Mouse (Mus musculus) left cerebral cortex, adult 2 months (tissue): ENCODE results near the gene Igdcc3. TPM values are rescaled to one million over a fixed set of nuclear protein-coding genes. Genes with fewer than 3 reads are reported as not detected.
A peak's percentile ranks its signal among the peaks of the same experiment; 100 is the strongest.
"Not testable (repeated sequence)": the region's sequence is repeated elsewhere in the genome, so short reads cannot be mapped to it uniquely, and the experiment has no call there.

Source experiments
- DNase-seq, 2 experiments: peaks; one replicate each; pipeline ENCODE4 v3.0.0; 2021 to 2022; ENCODE audit warnings: low spot score in 2 of 2, mixed read lengths in 1 of 2; ENCODE audit errors: extremely low spot score in 1 of 2
- H3K27ac ChIP-seq: fragments of 200-600 bp; 2 replicates; pipeline ENCODE4 v1.8.1; 2022
- H3K4me3 ChIP-seq: fragments of 200-600 bp; 2 replicates; pipeline ENCODE4 v1.8.1; 2022
- CTCF ChIP-seq: fragments of 200-600 bp; IDR thresholded peaks from 2 replicates; pipeline ENCODE4 v1.8.1; 2022; ENCODE audit warnings: antibody characterized with exemption, mild to moderate bottlenecking, moderate library complexity
- intact Hi-C: fragments of 180-260 bp; cut with DNase I; formaldehyde crosslinking; loops from one replicate; pipeline ENCODE4 v1.15.1; 2025
- total RNA-seq, 2 experiments: library from RNA; stranded (reverse); gene quantifications; 2 replicates each; pipeline ENCODE4 v1.2.3; 2021

Igdcc3 gene
- total RNA-seq, 2 experiments from 2014 or later: 2.0 to 2.5 TPM

DNA sequence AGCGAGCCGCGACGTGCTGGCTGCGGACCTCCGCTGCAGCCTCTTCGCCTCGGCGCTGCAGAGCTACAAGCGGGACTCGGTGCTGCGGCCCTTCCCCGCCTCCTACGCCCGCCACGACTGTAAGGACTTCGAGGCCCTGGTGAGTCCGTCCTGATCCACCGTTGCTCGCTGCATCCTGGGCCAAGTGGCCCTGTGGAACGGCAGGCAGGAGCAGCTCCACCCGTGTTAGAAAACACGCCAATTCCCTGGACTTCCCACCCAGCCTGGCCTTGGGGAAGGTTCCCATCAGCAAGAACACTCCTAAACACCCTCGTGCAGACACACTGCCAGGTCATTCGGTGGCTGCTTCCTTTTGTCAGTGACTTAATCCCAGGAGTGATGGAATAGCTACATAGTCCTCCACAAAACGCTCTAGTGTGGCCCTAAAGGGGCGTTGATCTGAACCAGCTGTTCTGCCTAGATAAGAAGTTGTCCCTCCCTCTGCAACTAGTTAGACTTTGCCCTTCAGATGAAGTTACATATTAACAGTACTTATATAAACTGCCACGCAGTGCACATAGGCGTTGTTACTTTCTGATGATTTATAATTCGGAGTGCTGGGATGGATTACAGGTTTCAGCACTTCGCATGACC is 74.6 kb downstream of the Igdcc3 start:
- intact Hi-C loops: loop anchor here (5.0 kb wide), 1 partner anchor 67 kb away; no protein-coding TSS in a partner anchor
- H3K27ac ChIP-seq: peak overlapping the region; percentile 89
- TF ChIP-seq CTCF: no peak
- no peak for DNase-seq
- H3K4me3 ChIP-seq: peak overlapping the region; percentile 90

DNA sequence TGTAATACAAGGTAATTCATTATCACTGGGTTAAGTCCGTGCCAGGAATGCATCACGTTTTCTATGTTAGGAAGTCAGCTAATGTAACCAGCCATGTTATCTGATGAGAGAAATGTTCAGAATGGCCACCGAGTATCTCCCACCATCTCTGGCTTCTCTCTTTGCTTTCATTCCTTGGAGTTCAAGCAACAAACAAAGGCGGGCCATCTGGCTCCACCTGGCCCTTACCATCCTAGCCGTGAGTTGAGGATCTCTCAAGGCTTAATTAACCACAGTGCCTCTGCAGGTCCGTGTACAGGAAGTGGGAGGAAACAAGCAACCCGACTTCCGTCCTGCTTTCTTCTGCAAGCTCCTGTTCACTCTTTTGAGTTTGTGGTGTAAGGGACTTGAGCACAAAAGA is 76.0 kb downstream of the Igdcc3 start:
- no peak for DNase-seq
- Histone ChIP-seq H3K4me3 (no peak overlapping the region), H3K27ac (no peak overlapping the region)
- intact Hi-C loops: loop anchor here (5.0 kb wide), 1 partner anchor 65 kb away; no protein-coding TSS in a partner anchor
- no peak for TF ChIP-seq CTCF

DNA sequence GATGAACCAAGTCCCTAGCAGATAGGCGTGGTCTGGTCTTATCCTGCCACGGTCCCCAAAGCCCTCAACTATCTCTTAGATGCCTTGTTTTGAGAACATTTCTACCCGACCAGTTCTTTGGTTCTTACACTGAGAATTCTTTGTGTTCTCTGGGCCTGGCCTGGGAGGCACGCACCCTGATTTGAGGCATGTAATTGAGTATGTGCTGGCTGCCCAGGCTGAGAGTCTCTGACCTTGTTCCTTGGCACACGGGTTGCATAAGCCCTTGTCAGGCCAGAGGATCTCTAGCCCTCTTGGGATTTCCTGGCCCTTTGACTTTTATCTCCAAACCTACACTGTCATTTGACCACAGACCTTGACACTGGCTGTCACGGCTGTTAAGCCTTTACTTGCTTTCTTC is 76.7 kb downstream of the Igdcc3 start:
- intact Hi-C loops: loop anchor here (5.0 kb wide), 1 partner anchor 65 kb away; no protein-coding TSS in a partner anchor
- Histone ChIP-seq H3K27ac (no peak overlapping the region), H3K4me3 (no peak overlapping the region)
- no peak for TF ChIP-seq CTCF
- DNase-seq: no peak

DNA sequence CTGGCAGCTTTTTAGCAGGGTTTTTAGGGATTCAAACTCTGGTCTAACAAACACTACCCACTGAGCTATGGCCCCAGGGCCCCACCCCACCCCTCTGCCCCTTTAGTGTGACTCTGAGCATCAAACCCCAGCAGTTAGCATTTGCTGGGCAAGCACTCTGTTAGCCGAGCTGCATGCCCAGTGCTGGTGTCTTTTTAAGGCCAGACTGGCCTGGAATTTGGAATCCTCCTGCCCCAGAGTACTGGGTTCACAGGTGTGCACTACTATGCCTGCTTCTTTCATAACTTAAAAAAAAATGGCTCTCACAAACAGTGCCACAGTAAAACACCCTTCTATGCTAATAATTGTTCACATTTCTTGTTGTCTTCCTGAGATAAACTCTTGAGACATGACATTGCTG is 77.9 kb downstream of the Igdcc3 start:
- DNase-seq: no peak
- intact Hi-C loops: loop anchor here (5.0 kb wide), 1 partner anchor 63 kb away; no protein-coding TSS in a partner anchor
- Histone ChIP-seq H3K4me3 (no peak overlapping the region), H3K27ac (no peak overlapping the region)
- TF ChIP-seq CTCF: no peak

DNA sequence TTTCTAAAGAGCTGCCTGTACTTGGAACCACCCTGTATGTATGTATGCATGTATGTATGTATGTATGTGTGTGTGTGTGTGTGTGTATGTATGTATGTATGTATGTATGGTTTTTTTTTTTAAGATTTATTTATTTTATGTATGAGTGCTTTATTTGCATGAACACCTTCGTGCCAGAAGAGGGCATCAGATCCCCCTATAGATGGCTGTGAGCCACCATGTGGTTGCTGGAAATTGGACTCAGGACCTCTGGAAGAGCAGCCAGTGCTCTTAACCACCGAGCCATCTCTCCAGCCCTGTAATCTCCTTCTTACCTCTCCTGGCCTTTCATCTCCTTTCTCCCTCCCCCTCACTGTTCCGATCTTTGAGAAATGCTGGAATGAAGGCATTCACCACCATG is 79.4 kb downstream of the Igdcc3 start:
- H3K4me3 ChIP-seq, H3K27ac ChIP-seq, intact Hi-C loops, DNase-seq: not testable (repeated sequence)
- TF ChIP-seq CTCF: peak; percentile 16

DNA sequence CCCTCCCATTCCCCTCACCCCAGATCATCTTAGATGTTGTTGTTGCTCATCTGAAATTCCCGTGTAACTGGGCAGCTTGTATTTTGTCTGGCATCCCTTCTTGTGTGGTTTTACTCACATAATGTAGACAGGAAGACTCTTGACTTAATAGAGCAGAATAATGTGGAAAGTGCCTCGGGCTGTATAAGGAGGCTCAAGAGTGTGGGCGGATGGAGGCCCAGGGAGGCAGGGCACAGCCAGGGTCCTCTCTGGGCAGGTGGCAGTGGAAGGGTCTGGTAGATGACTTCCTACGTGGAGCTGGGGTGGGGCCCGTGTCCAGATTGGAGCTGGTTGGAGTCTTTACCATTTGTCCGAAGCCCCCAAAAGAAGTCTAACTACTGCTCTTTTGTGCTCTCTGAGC is 82.9 kb downstream of the Igdcc3 start:
- no peak overlapping the region for H3K27ac ChIP-seq
- intact Hi-C loops: no loop called here
- TF ChIP-seq CTCF: no peak
- no peak for DNase-seq
- H3K4me3 ChIP-seq: no peak overlapping the region

DNA sequence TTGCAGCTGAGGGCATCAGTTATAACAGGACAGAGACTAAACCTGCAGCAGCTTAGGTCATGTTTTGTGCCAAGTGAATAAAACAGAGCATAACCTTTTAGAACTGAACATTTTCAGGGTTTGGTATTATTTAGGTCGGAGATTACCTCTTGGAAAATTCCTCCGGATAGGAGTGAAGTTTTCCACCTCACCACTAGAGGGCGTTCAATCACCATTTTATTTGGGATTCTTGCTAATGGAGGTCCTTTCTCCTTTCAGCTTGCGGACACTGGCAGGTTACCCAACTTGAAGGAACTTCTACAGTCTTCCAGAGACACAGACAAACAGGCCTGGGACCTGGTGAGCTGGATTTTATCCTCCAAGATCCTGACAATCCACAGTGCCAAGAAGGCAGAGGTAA is 84.8 kb downstream of the Igdcc3 start:
- Histone ChIP-seq H3K4me3 (no peak overlapping the region), H3K27ac (no peak overlapping the region)
- DNase-seq: no peak
- intact Hi-C loops: loop anchor here (2.0 kb wide), 1 partner anchor 55 kb away; no protein-coding TSS in a partner anchor
- peak; percentile 60 for TF ChIP-seq CTCF

DNA sequence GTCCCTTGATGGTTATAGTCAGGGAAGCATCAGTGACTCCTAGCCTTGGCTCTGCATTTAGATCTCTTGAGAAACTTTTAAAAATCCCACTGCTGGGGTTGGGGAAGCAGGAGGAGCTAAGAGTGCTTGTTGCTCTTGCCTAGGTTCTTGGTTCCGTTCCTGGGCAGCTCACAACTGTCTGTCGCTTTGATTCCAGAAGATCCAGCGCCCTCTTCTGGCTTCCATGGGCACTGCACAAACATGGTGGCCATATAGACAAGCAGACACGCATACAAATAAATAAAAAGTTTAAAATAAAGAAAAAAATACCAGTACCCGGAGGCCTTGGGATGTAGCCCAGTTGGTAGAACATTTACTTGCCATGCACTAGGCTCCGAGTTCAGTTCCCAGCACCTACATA is 89.3 kb downstream of the Igdcc3 start:
- H3K4me3 ChIP-seq: no peak overlapping the region
- TF ChIP-seq CTCF: no peak
- no peak overlapping the region for H3K27ac ChIP-seq
- no peak for DNase-seq
- intact Hi-C loops: no loop called here

DNA sequence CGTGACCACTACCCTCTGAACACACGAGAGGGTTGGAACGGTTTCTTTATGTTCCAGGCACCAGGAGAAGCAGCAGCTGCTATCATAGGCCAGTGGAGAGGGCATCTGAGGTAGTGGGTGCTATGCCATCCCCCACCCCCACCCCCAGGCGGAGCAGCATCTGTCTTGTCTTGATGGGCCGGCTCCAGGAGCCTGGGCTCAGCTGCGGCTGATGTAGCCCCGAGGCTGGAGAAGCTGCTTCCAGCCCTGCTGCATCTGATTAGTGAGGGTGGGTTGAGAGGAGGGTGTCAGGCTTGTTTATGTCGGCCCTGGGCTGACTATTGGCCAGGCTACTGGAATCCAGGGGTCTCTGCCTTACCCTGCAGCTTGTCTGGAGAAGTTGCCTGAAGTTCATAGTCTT is 90.3 kb downstream of the Igdcc3 start:
- TF ChIP-seq CTCF: no peak
- intact Hi-C loops: no loop called here
- no peak for DNase-seq
- no peak overlapping the region for H3K4me3 ChIP-seq
- H3K27ac ChIP-seq: no peak overlapping the region

DNA sequence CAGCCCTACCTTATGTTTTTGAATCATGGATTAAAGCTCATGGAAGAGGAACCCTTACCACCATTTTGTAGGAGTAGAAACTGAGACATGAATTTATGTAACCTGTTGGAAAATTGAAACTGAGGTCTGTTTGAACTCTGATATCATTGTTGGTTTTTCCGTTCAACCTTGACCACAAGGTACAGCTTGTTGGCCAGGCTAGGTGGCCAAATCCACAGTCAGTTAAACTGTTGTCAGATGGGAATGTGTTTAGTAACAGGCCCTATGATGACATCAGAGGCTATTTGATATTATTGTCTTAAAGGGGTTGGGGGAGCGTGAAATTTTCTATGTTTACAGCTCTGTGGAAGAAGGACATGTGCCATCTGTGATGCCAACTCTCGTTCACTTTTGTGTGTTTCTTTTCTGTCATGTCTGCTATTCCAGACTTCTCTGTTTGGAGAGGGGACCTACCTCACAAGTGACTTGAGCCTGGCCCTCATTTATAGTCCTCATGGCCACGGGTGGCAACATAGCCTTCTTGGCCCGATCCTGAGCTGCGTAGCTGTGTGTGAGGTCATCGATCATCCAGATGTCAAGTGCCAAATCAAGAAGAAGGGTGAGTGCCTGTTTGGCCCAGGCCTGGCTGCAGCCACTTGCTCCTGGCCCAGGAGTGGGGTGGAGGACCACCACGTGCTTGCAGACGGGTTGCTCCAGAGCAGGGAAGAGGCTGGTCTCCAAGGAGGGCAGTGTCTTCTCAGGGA is 92.4 kb downstream of the Igdcc3 start:
- DNase-seq: no peak
- no peak overlapping the region for H3K27ac ChIP-seq
- TF ChIP-seq CTCF: no peak
- H3K4me3 ChIP-seq: no peak overlapping the region
- intact Hi-C loops: no loop called here

DNA sequence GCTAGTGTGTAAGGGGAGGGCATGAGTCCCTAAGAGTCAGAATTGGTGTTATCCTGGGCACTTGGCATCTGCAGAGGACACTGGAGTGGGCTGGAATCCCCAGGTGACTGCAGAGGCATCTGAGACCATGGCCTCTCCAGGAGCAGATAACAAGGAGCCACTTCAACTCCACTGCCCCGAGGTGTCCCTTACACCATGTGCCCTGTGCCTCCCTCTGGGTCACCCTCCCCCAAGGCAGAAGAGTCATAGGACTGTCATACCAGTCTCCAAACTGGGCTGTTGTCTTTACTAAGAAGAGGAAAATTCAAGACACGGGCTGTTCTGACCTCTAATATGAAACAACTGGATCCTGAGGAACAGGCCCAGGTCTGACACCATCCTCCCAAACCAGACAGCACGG is 93.7 kb downstream of the Igdcc3 start:
- Histone ChIP-seq H3K4me3 (no peak overlapping the region), H3K27ac (no peak overlapping the region)
- intact Hi-C loops: no loop called here
- TF ChIP-seq CTCF: no peak
- no peak for DNase-seq

Other genes starting within 250 kb of the Igdcc3 start
- gene Slc24a1, start 189.6 kb upstream of the Igdcc3 start, total RNA-seq: under 1 TPM in 1 of 2 experiments, not detected in 1; 0.07 TPM
- 10 to 100 TPM; 19.4 to 22.2 TPM for gene Ints14, start 180.3 kb upstream of the Igdcc3 start, total RNA-seq
- gene Hacd3, start 119.5 kb upstream of the Igdcc3 start, total RNA-seq: 100 to 1,000 TPM; 148 to 158 TPM
- gene Dpp8, start 108.8 kb upstream of the Igdcc3 start, total RNA-seq: 100 to 1,000 TPM; 166 to 172 TPM
- 10 to 100 TPM; 31.8 to 33.7 TPM for gene Igdcc4, start 39.7 kb upstream of the Igdcc3 start, total RNA-seq
- 1 to 10 TPM; 3.6 to 4.0 TPM for gene Parp16, start 54.2 kb downstream of the Igdcc3 start, total RNA-seq
- under 1 TPM in 1 of 2 experiments, not detected in 1; 0.21 TPM for gene Cilp, start 124.0 kb downstream of the Igdcc3 start, total RNA-seq
- 10 to 100 TPM; 29.6 to 34.5 TPM for gene Clpx, start 153.1 kb downstream of the Igdcc3 start, total RNA-seq
- gene Pdcd7, start 204.9 kb downstream of the Igdcc3 start, total RNA-seq: 10 to 100 TPM; 29.3 to 30.9 TPM
- 1 to 10 TPM; 4.5 to 7.4 TPM for gene Ubap1l, start 219.9 kb downstream of the Igdcc3 start, total RNA-seq